Mouse (Mus musculus) heart, embryonic 11.5 days (tissue): ENCODE data around the gene Adpgk. TPM values are rescaled to one million over a fixed set of nuclear protein-coding genes. Genes with fewer than 3 reads are reported as not detected.

Experiments used
- ATAC-seq: fragments of 200-750 bp; cut with Nextera tagmentation; replicated peaks from 2 replicates; pipeline ENCODE4 v1.8.0; 2017; ENCODE audit warnings: moderate library complexity; ENCODE audit not compliant: insufficient number of reproducible peaks, low FRiP score, low TSS enrichment
- H3K27ac ChIP-seq: fragments of 300-500 bp; sonication (generic); 2 replicates; pipeline ENCODE4 v1.5.1; 2014; ENCODE audit warnings: mild to moderate bottlenecking, low read depth, low read length
- H3K27me3 ChIP-seq: fragments of 300-500 bp; sonication (generic); 2 replicates; pipeline ENCODE4 v1.6.1; 2014; ENCODE audit warnings: mild to moderate bottlenecking, low read length, mixed read lengths; ENCODE audit not compliant: control insufficient read depth, insufficient read depth
- H3K36me3 ChIP-seq: fragments of 300-500 bp; sonication (generic); 2 replicates; pipeline ENCODE4 v1.6.1; 2014; ENCODE audit warnings: mild to moderate bottlenecking, low read length, moderate library complexity, mixed read lengths; ENCODE audit not compliant: control insufficient read depth, insufficient read depth
- H3K4me1 ChIP-seq: fragments of 300-500 bp; sonication (generic); 2 replicates; pipeline ENCODE4 v1.6.1; 2014; ENCODE audit warnings: low read length; ENCODE audit not compliant: control insufficient read depth, insufficient read depth
- H3K4me2 ChIP-seq: fragments of 300-500 bp; sonication (generic); 2 replicates; pipeline ENCODE4 v1.6.1; 2014; ENCODE audit warnings: mild to moderate bottlenecking, moderate library complexity
- H3K4me3 ChIP-seq: fragments of 300-500 bp; sonication (generic); 2 replicates; pipeline ENCODE4 v1.5.1; 2014; ENCODE audit warnings: low read depth, low read length
- H3K9ac ChIP-seq: fragments of 300-500 bp; sonication (generic); 2 replicates; pipeline ENCODE4 v1.6.1; 2014; ENCODE audit warnings: mild to moderate bottlenecking, low read depth, low read length, moderate library complexity
- H3K9me3 ChIP-seq: fragments of 300-500 bp; sonication (generic); replicated peaks from 2 replicates; pipeline ENCODE4 v1.6.1; 2016; ENCODE audit warnings: low read length; ENCODE audit not compliant: control insufficient read depth
- WGBS: fragments of 180-500 bp; shearing (Covaris S2); extraction: QIAGEN DNeasy Blood & Tissue Kit; methylation state at CpG from one replicate; pipeline ENCODE4 v1.1.7; 2014; ENCODE audit not compliant: insufficient replicate concordance; 5-methylcytosine and 5-hydroxymethylcytosine counted together
- polyA plus RNA-seq: library from polyadenylated mRNA; unstranded; fragments of >200 nt; fragmentation: Nextera tagmentation; extraction: Ambion mirVana; gene quantifications from 2 replicates; pipeline ENCODE4 v1.2.1, GENCODE M21; 2014

Gene Adpgk
- polyA plus RNA-seq, 1 experiment from 2014 or later = 29.5 TPM

DNA sequence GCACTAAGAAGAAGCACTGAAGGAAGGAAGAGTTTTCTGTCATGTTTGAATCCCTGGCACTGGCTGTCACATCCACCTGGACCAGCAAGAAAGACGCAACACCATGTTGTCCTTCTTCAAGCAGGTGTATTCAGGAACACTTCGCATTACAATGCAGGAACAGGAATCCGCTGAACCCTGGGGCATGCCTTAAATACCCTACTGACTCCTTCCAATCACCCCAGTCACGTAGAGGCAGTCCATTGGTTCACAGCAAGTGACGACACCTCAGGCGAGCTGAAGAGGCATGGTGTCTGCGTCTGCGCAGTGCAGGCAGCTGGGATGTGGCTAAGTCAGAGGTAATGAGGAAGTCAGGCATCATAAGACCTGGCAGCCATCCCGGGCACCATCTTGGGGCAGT lies 78.3 kb downstream of the Adpgk start:
- WGBS = 85% methylated on average over 9 of the region's 9 CpGs

More for the DNA sequence above, 78.3 kb downstream of the Adpgk start:
- no peaks in the 10 kb centered on the region for H3K36me3 ChIP-seq
- 0 out of 2 replicates have a peak, but pooled peaks cover 3% of the 10 kb centered on the region for H3K9me3 ChIP-seq
- no peaks in the 10 kb centered on the region for H3K27me3 ChIP-seq
- no peaks in the 10 kb centered on the region for H3K4me1 ChIP-seq
- H3K9ac ChIP-seq = no peak overlapping the region
- no peak overlapping the region for H3K4me3 ChIP-seq
- H3K27ac ChIP-seq = no peak overlapping the region
- ATAC-seq = no peak
- no peak overlapping the region for H3K4me2 ChIP-seq

Other genes starting within 250 kb of the Adpgk start
- gene Bbs4, start 62.0 kb downstream of the Adpgk start, polyA plus RNA-seq = 7.3 and 7.9 TPM in 2 replicates
- 15.3 and 15.4 TPM in 2 replicates for gene Arih1, start 195.1 kb downstream of the Adpgk start, polyA plus RNA-seq
- gene Hexa, start 248.0 kb downstream of the Adpgk start, polyA plus RNA-seq = 67.1 and 76.9 TPM in 2 replicates
- gene Tmem202, start 248.3 kb downstream of the Adpgk start, polyA plus RNA-seq = 0.39 and 0.41 TPM in 2 replicates